Mouse (Mus musculus) G1E (cell line): ENCODE measurements at regions not wholly inside any gene's neighbourhood (a gene's known extent, or its start where the extent isn't known, plus 50 kb on each side); places are given as distances from the start of the nearest gene placed in this dataset.

Source experiments
- CTCF ChIP-seq: IDR thresholded peaks from 2 replicates; pipeline ENCODE4 v1.5.1; 2012; ENCODE audit warnings: low read depth, low read length, inconsistent platforms, mixed read lengths
- GATA1 ChIP-seq: IDR thresholded peaks from 2 replicates; pipeline ENCODE4 v1.6.1; 2012; ENCODE audit warnings: borderline replicate concordance, low read length, inconsistent platforms, mixed read lengths
- GATA2 ChIP-seq: IDR thresholded peaks from 2 replicates; pipeline ENCODE4 v1.6.1; 2012; ENCODE audit warnings: low read depth, low read length, inconsistent platforms, borderline replicate concordance
- POLR2AphosphoS5 ChIP-seq: IDR thresholded peaks from 2 replicates; pipeline ENCODE4 v1.6.1; 2012; ENCODE audit warnings: low read depth, low read length, inconsistent platforms; ENCODE audit not compliant: insufficient replicate concordance
- TAL1 ChIP-seq: conservative IDR thresholded peaks from 2 replicates; pipeline ENCODE4 v1.6.1; 2012; ENCODE audit warnings: low read depth, low read length, inconsistent platforms, mixed read lengths

- TF ChIP-seq CTCF (no peak), TAL1 (no peak), GATA2 (no peak), POLR2AphosphoS5 (no peak), GATA1 (no peak)
Observed at GRCm38 (mm10) chr5:121061688-121062087, 51.8 kb upstream of the Rph3a start.
